Mouse (Mus musculus): Measurements from ENCODE around the gene Dhx34.

The Dhx34 gene

DNA sequence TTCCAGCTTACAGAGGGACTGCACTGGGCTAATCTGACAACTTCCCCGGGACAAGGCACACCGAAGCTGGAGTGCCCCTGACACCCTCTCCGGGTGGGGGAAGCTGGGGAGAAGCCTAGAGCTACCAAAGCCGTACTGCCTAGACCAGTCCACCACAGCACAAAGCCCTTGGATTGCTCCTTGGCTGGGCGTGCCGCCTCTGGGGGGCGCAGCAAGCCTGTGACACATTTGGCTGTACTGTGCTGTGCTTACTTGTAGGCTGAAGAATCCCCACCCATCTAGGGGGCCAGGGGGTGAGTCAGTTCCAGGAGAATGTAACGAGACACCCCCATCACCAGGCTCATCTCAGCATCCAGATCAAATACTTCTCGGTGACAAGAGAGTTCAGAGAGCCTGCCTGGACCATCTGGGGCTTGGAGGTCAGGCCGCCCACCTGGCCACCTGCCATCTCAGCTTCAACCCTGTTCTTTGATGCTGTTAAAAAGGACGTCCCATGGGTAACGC lies 10.9 kb downstream of the Dhx34 start:
- no peak for DNase-seq (ENCODE audit: extremely low read depth, low read depth, low spot score)

DNA sequence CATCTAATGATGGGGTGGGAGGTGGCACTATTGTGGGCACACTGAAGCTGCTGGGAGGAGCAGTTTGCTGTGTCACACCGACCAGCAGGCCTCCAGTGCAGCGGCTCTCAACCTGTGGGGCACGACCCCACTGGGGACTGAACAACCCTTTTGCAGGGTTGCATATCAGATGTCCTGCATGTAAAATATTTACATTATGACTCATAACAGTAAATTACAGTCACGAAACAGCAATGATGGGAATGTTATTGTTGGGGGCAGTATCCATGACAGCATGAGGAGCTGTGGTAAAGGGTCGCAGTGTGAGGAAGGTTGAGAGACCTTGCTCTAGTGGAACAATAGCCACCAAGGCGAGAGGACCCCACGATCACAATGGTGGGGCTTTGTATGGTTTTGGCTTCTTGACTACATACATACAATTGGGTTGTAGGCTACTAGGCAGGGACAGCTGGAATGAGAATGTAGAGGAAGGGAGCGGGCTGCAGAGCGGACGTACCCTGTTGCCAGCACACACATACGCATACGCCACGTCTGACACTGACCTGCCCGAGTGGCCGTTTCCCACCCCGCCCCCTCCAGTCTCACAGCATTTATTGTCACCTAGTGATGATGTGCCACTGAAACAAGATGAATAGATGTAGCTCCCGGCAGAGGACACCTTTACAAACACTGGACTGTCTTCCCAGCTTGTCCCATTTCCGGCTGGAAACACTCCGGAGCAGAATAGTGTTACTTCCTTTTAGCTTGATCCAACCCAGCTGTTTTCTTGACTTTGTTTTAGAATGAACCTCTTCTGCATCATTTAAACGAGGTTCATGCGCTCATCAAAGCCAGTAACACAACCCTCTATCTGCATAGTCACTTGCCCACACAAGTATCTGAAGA lies 12.8 kb downstream of the Dhx34 start:
- DNase-seq (ENCODE audit: extremely low read depth, low read depth, low spot score): no peak

DNA sequence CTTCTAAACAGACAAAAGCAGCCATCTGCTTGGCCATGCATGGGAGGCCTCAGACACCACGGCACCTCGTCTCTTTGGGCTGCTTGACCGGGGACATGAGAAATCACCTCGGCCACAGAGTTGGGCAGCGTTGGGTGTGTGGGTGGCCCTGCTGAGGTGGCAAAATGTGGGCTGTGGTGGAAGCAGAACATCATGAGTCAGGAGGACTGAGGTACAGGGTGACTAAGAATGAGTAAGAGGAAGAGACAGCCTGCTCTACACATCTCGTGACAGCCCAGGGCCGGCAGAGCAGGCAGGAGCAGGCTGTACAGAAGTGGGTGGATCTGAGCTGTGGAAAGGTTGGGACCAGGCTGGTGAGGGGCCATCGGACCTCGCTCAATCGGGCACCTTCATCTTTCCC lies 14.3 kb downstream of the Dhx34 start:
- DNase-seq (ENCODE audit: extremely low read depth, low read depth, low spot score): peak; percentile 13

DNA sequence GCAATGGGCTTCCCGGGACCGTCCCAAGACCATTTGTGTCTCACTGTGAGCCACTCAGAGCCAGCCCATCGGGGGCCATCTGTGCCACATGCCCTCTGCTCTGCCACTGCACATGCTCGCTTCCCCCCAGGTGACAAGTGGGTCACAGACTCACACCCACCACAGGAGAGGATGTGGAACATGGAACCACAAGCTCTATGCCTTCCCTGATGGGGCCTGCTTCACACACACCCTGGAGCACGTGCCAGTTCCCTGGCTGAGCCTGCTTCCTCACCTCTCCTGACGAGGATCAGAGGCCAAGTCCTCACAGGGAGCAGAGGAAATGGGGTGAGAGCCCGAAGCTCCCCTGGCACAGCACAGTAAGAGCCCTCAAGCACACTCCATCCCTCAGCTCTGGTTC lies 14.8 kb downstream of the Dhx34 start:
- DNase-seq (ENCODE audit: extremely low read depth, low read depth, low spot score): no peak

DNA sequence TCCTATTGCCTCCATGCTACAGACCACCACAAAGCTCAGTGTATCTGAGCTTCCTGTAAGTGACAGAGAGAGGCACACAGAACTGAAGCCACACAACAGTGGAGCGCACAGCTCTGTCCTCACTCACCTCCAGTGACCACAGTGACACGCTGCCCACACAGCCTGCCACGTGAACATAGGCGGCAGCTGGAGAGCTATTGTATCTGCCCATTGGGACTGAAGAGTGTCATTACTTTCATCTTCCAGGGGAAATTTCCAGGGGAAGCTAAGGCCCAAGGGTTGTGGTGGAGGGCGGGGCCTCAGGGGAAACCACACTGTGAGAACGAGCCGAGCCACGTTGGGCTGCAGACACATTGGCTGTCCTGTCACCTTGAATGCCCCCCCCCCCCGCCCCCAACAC lies 17.0 kb downstream of the Dhx34 start:
- no peak for DNase-seq (ENCODE audit: extremely low read depth, low read depth, low spot score)

DNA sequence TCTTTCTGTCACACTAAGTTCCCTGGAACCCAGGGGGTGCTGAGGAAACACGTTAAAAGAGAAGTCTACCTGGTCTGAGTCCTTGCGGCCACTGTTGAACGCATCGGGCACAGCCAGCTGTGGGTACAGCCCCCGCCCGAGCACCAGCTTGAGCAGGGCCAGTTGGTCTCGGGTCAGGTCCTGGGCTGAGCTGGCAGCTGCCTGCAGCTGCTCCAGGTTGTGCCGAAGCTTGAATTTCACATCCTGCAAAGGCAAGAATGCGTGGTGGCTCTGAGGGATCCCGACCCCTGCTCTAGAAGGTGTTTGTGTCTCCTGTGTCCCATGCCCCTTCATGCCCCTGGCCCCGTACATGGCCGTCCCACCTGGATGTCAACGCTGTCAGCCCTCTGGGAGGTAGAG lies 18.3 kb downstream of the Dhx34 start:
- no peak for DNase-seq (ENCODE audit: extremely low read depth, low read depth, low spot score)

DNA sequence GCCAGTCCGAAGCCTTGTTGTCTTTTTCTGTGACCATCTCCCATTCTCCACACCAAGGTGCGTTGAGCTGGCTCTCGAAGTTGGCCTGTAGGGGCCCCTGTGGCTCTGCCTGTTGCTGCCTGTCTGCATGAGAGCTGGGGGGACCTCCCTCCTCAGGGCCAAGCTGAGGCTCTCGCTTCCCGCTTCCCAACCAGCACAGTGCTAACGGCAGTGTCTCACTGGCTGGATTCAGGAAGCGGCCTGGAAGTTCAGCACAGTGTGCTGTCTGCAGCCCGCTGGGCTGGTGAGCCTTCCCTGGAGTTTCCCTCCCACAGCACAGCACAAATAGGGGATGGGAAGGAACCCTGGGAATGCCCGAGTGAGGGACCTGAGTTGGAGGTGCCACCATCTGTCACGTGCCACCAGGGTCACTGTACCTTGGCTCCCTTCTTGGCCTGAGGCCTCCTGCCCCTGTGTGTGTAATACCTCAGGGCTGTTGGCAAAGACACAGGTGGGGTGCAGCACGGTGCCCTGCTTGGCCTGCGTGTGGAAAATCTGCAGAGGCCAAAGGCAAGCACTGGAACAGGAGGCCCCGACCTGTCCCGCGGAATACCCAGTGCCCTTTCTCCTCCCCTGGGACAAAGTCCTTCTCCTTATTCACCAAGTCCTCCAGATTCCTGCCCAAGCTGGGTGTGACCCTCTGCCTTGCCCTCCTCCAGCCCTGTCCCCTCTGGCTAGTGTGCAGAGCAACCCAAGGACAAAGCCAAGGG lies 18.9 kb downstream of the Dhx34 start:
- no peak for DNase-seq (ENCODE audit: extremely low read depth, low read depth, low spot score)

DNA sequence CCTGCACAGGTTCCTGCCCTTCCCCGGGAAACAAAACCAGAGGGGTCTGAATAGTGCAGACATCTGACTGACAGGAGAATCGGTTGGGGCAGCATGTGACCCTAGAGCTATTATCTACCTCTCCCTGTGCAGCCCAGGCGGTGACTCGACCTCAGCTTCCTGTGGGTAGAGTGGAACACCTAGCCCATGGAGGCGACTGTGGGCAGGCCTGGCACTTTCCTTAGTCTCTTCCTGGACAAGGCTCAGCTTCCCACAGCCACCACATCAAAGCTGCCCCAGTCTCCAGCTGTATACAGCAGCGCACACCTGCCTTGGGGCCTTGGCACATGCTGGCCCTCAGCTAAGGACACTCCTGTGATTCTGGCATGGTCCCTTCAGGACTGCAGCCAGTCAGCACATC lies 20.7 kb downstream of the Dhx34 start:
- no peak for DNase-seq (ENCODE audit: extremely low read depth, low read depth, low spot score)

DNA sequence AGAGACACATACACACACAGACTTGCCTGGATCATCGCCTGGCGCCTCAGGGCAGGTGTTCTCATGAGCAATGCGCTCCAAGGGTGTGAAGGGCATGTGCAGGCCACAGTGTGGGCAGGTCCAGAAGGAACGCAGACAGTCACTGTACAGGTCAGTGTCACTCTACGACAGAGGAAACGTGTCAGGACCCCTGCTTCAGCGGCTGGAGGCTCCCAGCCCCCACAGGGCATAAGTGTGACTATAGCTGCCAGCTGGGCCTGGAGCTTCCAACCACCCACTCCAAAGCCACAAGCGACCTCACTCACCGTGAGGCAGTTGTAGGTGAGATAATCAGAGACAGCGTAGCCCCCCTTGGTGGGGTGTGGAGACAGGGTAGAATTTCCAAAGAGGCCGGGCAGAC lies 23.3 kb downstream of the Dhx34 start:
- DNase-seq (ENCODE audit: extremely low read depth, low read depth, low spot score): no peak

DNA sequence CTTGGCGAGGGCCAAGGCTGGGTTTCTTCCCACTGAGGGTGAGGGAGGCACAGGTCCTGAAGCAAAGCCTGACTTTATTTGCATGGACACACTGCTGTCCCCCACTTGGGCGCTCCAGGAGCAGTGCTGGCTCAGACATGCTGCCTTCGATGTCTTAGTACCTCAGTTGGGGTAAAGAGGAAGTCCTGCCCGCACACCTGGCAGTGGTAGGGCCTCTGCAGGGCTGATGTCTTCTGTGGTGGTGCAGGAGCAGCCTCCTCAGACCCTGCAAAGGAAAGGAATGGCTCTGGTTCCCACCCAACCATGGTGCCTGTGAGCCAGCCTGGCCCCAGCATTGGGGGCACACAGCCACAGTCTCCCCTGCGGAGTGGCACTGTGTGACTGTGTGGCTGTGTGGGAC lies 24.7 kb downstream of the Dhx34 start:
- no peak for DNase-seq (ENCODE audit: extremely low read depth, low read depth, low spot score)

DNA sequence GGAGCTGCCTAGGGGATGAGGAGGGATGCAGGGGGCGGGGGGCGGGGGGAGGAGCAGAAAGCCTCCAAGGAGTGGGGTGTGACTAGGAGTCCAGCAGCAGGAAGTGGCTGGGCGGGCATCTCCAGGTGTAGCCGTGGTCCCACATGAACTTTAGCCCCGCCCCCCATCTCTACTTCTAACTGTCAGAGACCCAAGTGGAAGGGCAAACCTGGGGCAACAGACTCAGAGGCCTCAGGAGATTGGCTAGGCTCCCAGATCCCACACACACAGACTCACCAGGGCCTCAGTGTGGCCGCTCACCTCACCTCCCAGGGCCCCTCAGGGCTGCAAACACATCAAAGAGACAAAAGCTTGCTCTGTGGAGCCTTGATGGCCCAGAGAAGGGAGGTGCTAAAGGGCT lies 25.2 kb downstream of the Dhx34 start:
- no peak for DNase-seq (ENCODE audit: extremely low read depth, low read depth, low spot score)

DNA sequence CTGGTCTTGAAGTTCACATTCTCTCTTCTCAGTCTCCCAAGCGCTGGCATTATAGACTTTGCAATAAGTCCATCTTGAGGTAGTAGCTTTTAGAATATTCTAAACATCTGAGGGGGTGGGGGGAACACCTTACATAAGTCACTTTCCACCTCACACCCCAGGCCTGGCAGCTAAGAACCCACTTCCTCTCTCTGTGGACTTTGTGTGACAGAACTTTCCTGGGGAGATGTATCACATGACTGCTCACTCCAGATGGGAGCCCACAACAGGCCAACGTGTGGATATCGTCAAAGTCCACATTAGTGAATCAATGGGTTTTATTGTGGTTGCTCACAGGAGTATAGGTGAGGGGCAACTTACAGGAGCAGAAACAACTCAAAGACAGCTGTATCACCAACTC lies 28.1 kb downstream of the Dhx34 start:
- no peak for DNase-seq (ENCODE audit: extremely low read depth, low read depth, low spot score)

DNA sequence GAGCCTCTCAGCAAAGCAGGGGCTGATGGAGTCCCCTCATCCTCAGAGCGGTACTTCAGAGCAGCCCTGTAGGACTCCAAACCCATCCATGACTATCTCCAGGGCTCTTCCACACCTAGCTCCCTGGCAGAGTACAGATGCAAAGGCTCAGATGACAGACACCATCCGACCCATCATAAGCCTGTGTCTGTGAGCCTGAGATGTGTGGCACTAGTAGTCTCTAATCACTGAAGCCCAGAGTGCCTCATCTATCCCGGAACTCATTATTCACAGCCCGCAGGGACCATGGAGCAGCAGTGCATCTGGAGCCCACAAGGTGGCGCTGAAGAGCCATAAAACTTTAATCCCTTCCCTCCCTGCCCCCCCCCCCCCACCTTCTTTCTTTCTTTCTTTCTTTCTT lies 29.5 kb downstream of the Dhx34 start:
- DNase-seq (ENCODE audit: extremely low read depth, low read depth, low spot score): no peak

DNA sequence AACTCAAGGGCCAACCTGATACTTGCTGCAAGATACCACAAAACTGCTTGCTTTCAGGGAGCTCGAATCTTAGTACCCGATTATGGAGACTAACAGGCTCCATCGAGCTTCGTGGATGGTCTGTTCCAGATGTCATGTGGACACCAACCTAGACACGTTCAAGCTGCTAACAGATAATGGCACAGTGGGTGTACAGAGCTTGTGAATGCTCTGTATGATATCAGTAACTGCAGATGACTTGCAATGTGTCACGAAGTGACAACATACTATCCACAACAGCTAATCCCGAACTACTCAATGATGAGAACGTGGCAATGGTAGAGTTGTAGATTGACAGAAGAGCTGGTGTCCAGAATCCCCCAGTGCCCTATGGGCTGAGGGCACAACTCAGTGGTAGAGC lies 34.3 kb downstream of the Dhx34 start:
- DNase-seq (ENCODE audit: extremely low read depth, low read depth, low spot score): no peak

DNA sequence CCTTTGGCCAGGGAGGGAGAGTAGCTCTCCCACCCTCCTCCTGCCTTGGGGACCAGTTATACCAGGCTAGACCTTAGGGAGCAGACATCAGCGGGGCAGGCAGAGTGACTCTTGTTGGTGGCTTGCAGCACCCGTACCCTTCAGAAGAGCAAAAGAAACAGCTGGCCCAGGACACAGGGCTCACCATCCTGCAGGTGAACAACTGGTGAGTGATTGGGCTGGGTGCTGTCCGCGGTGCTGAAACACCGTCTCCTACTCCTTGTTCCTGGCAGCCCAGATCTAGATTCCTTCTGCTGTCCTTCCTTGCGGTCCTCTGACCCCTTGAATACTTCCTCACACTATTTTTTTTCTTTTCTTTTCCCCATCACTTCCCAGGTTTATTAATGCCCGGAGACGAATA lies 38.2 kb downstream of the Dhx34 start:
- DNase-seq (ENCODE audit: extremely low read depth, low read depth, low spot score): no peak

DNA sequence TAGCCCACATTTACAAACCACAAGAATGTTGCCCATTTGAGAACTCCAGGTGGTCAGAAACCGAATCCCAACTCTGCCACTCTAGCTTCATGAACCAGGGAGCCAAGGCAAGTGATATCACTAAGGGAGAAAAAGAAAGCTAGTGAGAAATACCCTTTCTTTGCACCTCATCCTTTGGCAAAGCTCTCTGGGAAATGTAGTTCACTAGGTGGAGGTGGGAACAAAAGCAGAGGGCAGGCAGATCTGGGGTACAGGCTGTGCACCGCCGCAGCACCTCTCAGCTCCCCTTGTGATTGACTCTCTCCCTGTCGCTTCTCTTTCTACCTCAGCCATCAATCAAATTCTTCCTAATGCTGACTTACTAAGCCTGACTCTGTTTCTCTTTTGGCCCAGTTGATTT lies 43.7 kb downstream of the Dhx34 start:
- DNase-seq (ENCODE audit: extremely low read depth, low read depth, low spot score): no peak

DNA sequence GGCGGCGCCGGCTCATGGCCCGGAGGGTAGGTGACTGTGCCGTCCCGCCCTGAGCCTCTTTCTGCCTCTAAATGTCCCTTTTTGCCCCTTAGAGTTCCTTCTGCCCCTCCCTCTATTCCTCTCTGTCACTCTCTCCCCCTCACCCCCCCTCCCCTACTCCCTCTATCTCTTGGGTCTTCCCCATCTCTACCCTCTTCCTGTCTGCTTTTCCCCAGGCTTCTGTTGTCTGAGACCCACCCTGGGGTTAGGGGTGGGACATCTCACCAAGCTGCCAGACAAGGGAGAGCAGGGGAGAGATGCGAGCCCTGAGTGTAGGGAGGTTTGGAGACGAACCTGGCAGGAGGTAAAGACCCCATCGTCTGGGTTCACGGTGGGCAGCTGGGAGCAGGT lies 46.3 kb downstream of the Dhx34 start:
- DNase-seq (ENCODE audit: extremely low read depth, low read depth, low spot score): no peak

DNA sequence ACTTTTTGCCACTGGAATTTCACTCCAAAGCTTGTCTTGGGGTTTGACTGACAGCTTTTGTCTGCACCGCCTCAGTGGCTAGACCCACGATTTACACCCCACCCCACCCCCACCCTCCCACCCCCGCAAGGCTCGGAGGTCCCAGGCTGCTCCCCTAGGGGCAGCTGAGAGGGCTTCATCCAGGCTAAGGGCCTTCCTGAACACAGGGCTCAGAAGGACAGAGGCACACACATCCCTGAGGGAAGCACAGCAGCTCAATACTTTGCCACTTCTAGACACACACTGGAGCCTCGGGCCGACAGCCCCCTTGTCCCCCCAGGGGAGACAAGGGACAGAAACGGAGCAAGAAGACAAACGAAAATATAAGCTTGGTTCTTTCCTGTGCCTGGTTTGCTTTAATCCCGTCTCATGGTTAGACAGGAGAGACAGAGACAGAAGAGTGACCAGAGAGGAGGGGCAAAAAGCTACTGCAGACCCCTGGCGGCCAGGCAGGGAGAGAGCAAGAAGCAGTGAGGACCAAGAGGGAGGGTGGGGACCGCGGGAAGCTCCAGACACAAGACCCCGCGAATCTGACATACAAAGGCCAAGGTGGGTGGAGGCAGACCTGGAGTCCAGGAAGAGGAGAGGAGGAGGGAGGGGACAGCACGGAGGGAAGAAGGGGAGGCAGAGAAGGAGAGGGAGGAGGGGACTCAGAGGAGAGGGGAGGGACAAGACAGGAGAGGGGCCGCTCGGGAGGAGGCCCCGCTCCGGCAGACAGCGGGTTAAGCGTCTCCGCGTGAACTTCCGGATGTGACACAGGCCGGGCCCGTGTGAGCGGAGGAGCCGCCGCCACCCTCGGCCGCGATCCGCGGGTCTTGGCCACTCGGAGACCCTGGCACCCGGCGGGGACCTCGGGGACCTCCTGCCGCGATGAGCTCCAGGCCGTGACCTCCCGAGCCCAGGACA lies 47.0 kb downstream of the Dhx34 start, which contains the start of gene Meis3:
Gene Meis3 (plus strand): TSS at position 494 of the 945 bp plus-strand sequence.
- no peak for DNase-seq (ENCODE audit: extremely low read depth, low read depth, low spot score)

DNA sequence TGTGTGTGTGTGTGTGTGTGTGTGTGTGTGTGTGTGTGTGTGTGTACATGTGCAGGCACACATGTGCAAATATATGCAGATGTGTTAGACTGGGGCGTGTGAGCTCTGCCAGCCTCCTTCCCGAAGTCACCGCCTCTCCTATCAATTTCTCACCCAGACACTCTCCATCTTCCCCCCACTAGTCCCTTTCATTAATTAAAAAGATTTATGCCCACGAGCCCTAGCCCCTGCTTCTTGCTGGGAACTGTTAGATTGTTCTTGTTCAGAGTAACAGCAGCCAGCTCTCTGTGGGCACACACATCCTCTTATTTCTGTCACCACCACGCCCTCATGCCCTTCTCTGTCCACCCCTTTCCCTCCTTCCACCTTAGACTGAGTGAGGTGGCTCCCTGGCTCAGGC lies 48.7 kb downstream of the Dhx34 start:
- DNase-seq (ENCODE audit: extremely low read depth, low read depth, low spot score): no peak

DNA sequence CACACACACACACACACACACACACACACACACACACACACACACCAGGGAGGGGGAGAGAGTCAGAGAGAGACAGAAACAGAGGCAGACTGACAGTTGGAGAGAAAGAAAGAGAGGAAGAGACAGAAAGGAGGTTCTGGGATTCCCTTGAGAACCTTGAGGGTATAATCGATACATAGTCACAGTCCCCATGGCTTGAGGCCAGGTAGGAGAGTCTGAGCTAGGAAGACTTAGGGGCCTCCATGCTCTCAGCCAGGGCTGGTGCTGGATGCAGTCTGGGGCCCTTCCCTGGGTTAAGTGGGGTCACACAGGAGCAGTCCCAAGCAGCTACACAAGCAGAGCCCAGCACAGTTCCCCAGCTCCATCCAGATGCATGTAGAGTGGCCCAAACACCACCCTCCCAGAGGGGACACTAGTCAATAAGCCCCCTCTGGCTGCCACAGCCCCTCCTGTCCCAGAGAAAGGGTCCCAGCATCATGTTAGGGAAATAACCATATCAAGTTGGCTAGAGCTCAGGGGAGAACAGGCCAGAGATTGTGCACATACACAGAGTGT lies 49.2 kb downstream of the Dhx34 start:
- DNase-seq (ENCODE audit: extremely low read depth, low read depth, low spot score): no peak

DNA sequence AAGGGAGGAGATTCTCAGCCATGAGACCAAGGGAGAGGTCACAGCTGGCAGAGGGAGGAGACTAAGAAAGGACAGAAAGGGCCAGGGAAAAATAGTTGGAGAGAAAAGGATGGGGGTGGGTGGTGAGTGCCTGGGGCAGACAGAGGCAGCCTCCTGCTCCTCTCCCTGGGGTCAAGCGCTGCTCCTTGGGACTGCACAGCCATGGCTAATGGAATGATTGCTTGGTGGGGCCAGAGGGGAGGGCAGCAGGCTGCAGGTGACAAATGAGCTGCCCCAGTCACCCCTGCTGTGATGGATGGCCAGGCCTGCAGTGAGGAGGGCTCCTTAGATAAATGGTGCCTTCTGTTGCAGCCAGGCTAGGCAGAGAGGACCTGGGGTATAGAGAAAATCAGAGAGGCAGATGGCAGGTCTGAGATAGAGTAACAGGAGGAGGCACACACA lies 49.7 kb downstream of the Dhx34 start:
- no peak for DNase-seq (ENCODE audit: extremely low read depth, low read depth, low spot score)

Data from fat pad, adult 2 months (tissue).